Mouse (Mus musculus): ENCODE data around the gene March7. TPM values are rescaled to one million over a fixed set of nuclear protein-coding genes. Genes with fewer than 3 reads are reported as not detected.
A peak's percentile ranks its signal among the peaks of the same experiment; 100 is the strongest.

The March7 gene
- polyA plus RNA-seq, 1 experiment: not detected

GRCm38 (mm10) chr2:60176087-60176486 is 33.6 kb upstream of the March7 start:
- no peaks in the 10 kb centered on the region for H3K4me1 ChIP-seq (ENCODE audit: control insufficient read depth, insufficient read depth, low read length)
- H3K27ac ChIP-seq (ENCODE audit: insufficient read depth, low read depth, low read length): no peak overlapping the region
- H3K4me3 ChIP-seq (ENCODE audit: insufficient read depth, low read depth, low read length): no peak overlapping the region
- WGBS: 87% methylated on average over 5 of the region's 5 CpGs
- TF ChIP-seq POLR2A (IDR thresholded peaks at IDR 0.05; ENCODE audit: insufficient read depth, low read depth, low read length) (no peak), CTCF (IDR thresholded peaks at IDR 0.05; ENCODE audit: insufficient read depth, low read depth, low read length) (no peak)

DNA sequence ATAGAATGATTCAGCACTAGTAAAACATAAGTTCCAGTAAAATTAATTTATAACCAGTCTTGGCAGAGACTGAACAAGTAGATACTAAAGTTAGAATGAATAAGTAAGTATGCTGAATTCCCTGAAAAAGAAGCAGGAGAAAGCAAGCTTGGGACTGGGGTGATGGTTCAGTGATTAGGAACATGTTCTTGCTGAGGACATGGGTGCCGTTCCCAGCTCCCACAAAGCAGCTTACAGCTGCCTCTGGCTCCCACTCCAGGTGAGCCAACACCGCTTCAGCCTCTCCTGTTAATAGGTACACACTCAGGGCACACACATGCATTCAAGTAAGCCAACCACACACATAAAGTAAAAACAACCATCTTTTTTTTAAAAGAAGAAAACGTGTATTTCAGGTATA is 32.2 kb upstream of the March7 start:
- no peaks in the 10 kb centered on the region for H3K4me1 ChIP-seq (ENCODE audit: control insufficient read depth, insufficient read depth, low read length)
- no peak for TF ChIP-seq CTCF (IDR thresholded peaks at IDR 0.05; ENCODE audit: insufficient read depth, low read depth, low read length)
- no peak for TF ChIP-seq POLR2A (IDR thresholded peaks at IDR 0.05; ENCODE audit: insufficient read depth, low read depth, low read length)
- 93% methylated on average over 3 of the region's 3 CpGs for WGBS

GRCm38 (mm10) chr2:60181696-60182095 is 28.0 kb upstream of the March7 start:
- 48% methylated on average over 2 of the region's 2 CpGs for WGBS
- H3K27ac ChIP-seq (ENCODE audit: insufficient read depth, low read depth, low read length): no peak overlapping the region
- no peaks in the 10 kb centered on the region for H3K4me1 ChIP-seq (ENCODE audit: control insufficient read depth, insufficient read depth, low read length)
- no peak overlapping the region for H3K4me3 ChIP-seq (ENCODE audit: insufficient read depth, low read depth, low read length)
- TF ChIP-seq CTCF (IDR thresholded peaks at IDR 0.05; ENCODE audit: insufficient read depth, low read depth, low read length) (no peak), POLR2A (IDR thresholded peaks at IDR 0.05; ENCODE audit: insufficient read depth, low read depth, low read length) (no peak)

More for the DNA sequence above, 32.2 kb upstream of the March7 start:
- Histone ChIP-seq H3K4me3 (ENCODE audit: insufficient read depth, low read depth, low read length) (no peak overlapping the region), H3K27ac (ENCODE audit: insufficient read depth, low read depth, low read length) (no peak overlapping the region)

GRCm38 (mm10) chr2:60196841-60197240 is 12.8 kb upstream of the March7 start:
- H3K27ac ChIP-seq (ENCODE audit: insufficient read depth, low read depth, low read length): no peak overlapping the region
- TF ChIP-seq POLR2A (IDR thresholded peaks at IDR 0.05; ENCODE audit: insufficient read depth, low read depth, low read length) (no peak), CTCF (IDR thresholded peaks at IDR 0.05; ENCODE audit: insufficient read depth, low read depth, low read length) (no peak)
- WGBS: 51% methylated on average over 1 of the region's 1 CpGs

DNA sequence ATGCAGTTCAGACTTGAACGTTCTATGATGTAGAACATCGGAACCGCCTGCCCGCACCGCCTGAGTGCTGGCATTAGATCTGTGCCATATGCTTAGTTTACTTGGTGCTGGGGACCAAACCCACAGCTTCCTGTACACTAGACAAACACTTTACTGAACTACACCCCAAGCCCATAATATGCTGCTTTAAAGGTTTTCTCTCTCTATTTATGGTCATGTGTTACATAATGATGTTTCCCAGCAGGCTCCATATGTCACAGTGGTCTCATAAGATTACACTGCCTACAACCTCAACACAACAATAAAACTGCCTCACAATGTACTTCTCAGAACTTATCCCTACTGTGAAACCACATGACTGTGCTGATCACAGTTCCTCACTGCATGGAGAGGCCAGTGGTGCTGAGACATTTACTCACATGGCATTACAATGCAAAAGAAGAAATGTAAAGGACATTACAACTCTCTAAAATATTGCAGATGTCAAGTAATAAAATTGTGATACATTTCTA is 9.6 kb upstream of the March7 start:
- no peak overlapping the region for H3K4me3 ChIP-seq (ENCODE audit: insufficient read depth, low read depth, low read length)
- no peaks in the 10 kb centered on the region for H3K4me1 ChIP-seq (ENCODE audit: control insufficient read depth, insufficient read depth, low read length)
- WGBS: 97% methylated on average over 5 of the region's 5 CpGs
- TF ChIP-seq CTCF (IDR thresholded peaks at IDR 0.05; ENCODE audit: insufficient read depth, low read depth, low read length) (no peak), POLR2A (IDR thresholded peaks at IDR 0.05; ENCODE audit: insufficient read depth, low read depth, low read length) (no peak)
- no peak overlapping the region for H3K27ac ChIP-seq (ENCODE audit: insufficient read depth, low read depth, low read length)

More at GRCm38 (mm10) chr2:60196841-60197240, 12.8 kb upstream of the March7 start:
- Histone ChIP-seq H3K4me1 (ENCODE audit: control insufficient read depth, insufficient read depth, low read length) (no peaks in the 10 kb centered on the region), H3K4me3 (ENCODE audit: insufficient read depth, low read depth, low read length) (no peak overlapping the region)

- WGBS: 66% methylated on average over 8 of the region's 8 CpGs
- TF ChIP-seq POLR2A (IDR thresholded peaks at IDR 0.05; ENCODE audit: insufficient read depth, low read depth, low read length) (no peak), CTCF (IDR thresholded peaks at IDR 0.05; ENCODE audit: insufficient read depth, low read depth, low read length) (0 out of 2 replicates have a peak, but pooled peaks have one; percentile 20)
- Histone ChIP-seq H3K4me3 (ENCODE audit: insufficient read depth, low read depth, low read length) (no peak overlapping the region), H3K27ac (ENCODE audit: insufficient read depth, low read depth, low read length) (no peak overlapping the region), H3K4me1 (ENCODE audit: control insufficient read depth, insufficient read depth, low read length) (no peaks in the 10 kb centered on the region)
Observed at GRCm38 (mm10) chr2:60200667-60201066, 9.0 kb upstream of the March7 start.

DNA sequence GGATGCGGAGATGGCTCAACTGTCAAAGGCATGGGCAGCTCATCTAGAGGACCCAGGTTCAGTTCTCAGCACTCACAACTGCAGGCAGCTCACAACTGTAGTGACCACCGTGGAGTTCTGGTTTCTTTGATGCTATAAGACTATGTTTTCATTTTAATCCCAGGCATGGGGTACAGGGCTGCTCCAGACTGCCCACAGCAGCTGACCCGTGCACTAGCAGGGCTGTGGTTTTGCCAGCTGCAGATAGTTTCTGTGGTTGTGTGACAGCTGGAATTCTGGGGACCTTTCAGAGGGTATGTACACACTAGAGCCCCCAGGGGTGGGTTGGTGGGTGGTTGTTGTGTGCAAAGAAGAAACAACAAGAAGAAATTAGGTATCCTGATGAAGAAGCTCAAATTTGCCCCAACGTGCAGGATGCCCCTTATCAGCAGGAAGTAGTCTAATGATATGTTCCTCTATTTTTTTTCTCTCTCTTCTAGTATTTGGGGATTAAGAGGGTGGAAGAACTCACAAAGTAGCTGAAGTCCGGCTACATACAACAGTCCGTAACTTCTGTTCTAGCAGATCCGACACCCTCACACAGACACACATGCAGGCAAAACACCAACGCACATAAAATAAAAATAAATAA is 6.7 kb upstream of the March7 start:
- 92% methylated on average over 8 of the region's 8 CpGs for WGBS
- Histone ChIP-seq H3K4me1 (ENCODE audit: control insufficient read depth, insufficient read depth, low read length) (peaks cover 4% of the 10 kb centered on the region), H3K4me3 (ENCODE audit: insufficient read depth, low read depth, low read length) (no peak overlapping the region), H3K27ac (ENCODE audit: insufficient read depth, low read depth, low read length) (no peak overlapping the region)
- TF ChIP-seq POLR2A (IDR thresholded peaks at IDR 0.05; ENCODE audit: insufficient read depth, low read depth, low read length): no peak
- no peak for TF ChIP-seq CTCF (IDR thresholded peaks at IDR 0.05; ENCODE audit: insufficient read depth, low read depth, low read length)

GRCm38 (mm10) chr2:60203733-60204132 is 6.0 kb upstream of the March7 start:
- H3K27ac ChIP-seq (ENCODE audit: insufficient read depth, low read depth, low read length): no peak overlapping the region
- peaks cover 4% of the 10 kb centered on the region for H3K4me1 ChIP-seq (ENCODE audit: control insufficient read depth, insufficient read depth, low read length)
- TF ChIP-seq POLR2A (IDR thresholded peaks at IDR 0.05; ENCODE audit: insufficient read depth, low read depth, low read length): no peak
- TF ChIP-seq CTCF (IDR thresholded peaks at IDR 0.05; ENCODE audit: insufficient read depth, low read depth, low read length): no peak
- no peak overlapping the region for H3K4me3 ChIP-seq (ENCODE audit: insufficient read depth, low read depth, low read length)
- WGBS: 96% methylated on average over 4 of the region's 4 CpGs

GRCm38 (mm10) chr2:60204162-60204561 is 5.5 kb upstream of the March7 start:
- peaks cover 4% of the 10 kb centered on the region for H3K4me1 ChIP-seq (ENCODE audit: control insufficient read depth, insufficient read depth, low read length)
- 91% methylated on average over 6 of the region's 6 CpGs for WGBS
- no peak overlapping the region for H3K27ac ChIP-seq (ENCODE audit: insufficient read depth, low read depth, low read length)
- TF ChIP-seq CTCF (IDR thresholded peaks at IDR 0.05; ENCODE audit: insufficient read depth, low read depth, low read length) (no peak), POLR2A (IDR thresholded peaks at IDR 0.05; ENCODE audit: insufficient read depth, low read depth, low read length) (no peak)
- H3K4me3 ChIP-seq (ENCODE audit: insufficient read depth, low read depth, low read length): no peak overlapping the region
